Comparison of ENCODE assay signal across 19 mouse cellular contexts in the genomic region with DNA sequence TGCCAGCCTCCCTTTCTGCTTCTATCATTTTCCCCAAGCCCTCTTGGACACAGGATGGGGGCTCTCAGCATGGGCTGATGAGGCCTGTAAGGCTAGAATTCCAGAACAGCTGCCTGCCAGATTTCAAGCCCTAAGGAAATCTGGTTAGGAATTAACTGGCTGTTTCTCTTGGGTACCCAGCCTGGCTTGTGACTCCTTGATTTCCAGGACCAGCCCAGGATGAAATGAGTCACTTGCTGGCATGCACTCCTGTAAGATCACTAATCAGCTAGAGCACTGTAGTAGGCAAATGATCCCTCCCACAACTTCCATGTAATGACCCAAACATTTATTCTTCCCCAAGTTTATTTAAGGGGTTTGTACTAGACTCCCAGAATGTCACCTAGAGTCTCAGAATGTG. TPM values are rescaled to one million over a fixed set of nuclear protein-coding genes. Genes with fewer than 3 reads are reported as not detected.
DNase-seq lines count a peak whose midpoint lies in the region; ATAC-seq lines count a peak whose summit lies in the region.
"Had no signal": no experiment of that assay in that cellular context is flagged by ENCODE, and none has a peak within 500 bp of the region (broad histone marks: within the 10 kb centered on the region; RNA-seq: fewer than 3 reads in every experiment).

No protein-coding gene starts in this region.

- DNase-seq in liver, result no peak
- DNase-seq in adipocyte (ENCODE audit: low spot score), result peak; percentile 10
- DNase-seq in yolk sac, embryonic 10.5 days (ENCODE audit: low spot score), result peak; percentile 26
- DNase-seq in ovary, postnatal 36 days (ENCODE audit: low spot score), result no peak
- no peak for DNase-seq in left cerebral cortex, postnatal 36 days (ENCODE audit: low spot score in 2 of 2)
- DNase-seq: adrenal gland, postnatal 10 days; cerebellum, adult 9-11 months; gastrocnemius, postnatal 10 days; right cerebral cortex, postnatal 4 days had no signal

- intact Hi-C loops in left cerebral cortex, postnatal 36 days (cut with DNase I), result no loop called here

- no peaks in the 10 kb centered on the region for H3K9me3 ChIP-seq in liver, embryonic 16.5 days (replicated peaks; ENCODE audit: control insufficient read depth, low read length)
- no peaks in the 10 kb centered on the region for H3K9me3 ChIP-seq in kidney, embryonic 16.5 days (ENCODE audit: low read length)
- H3K9me3 ChIP-seq: hindbrain, embryonic 13.5 days; limb, embryonic 12.5 days; lung, embryonic 15.5 days; megakaryocyte, embryonic 14.5 days; neural tube, embryonic 12.5 days had no signal

- H3K4me1 ChIP-seq in liver, embryonic 16.5 days (ENCODE audit: control insufficient read depth, low read depth, low read length), result no peaks in the 10 kb centered on the region; the same call in 1 of the 2 replicates
- no peaks in the 10 kb centered on the region for H3K4me1 ChIP-seq in kidney, embryonic 16.5 days (ENCODE audit: insufficient read depth, low read length)
- H3K4me1 ChIP-seq: hindbrain, embryonic 13.5 days; limb, embryonic 12.5 days; lung, embryonic 15.5 days; neural tube, embryonic 12.5 days had no signal

- no peak overlapping the region for H3K9ac ChIP-seq in liver, embryonic 16.5 days (ENCODE audit: low read depth, low read length)
- no peak overlapping the region for H3K9ac ChIP-seq in kidney, embryonic 16.5 days (replicated peaks; ENCODE audit: low read length)
- H3K9ac ChIP-seq: hindbrain, embryonic 13.5 days; limb, embryonic 12.5 days; lung, embryonic 15.5 days; neural tube, embryonic 12.5 days had no signal

- H3K27ac ChIP-seq in liver, embryonic 16.5 days (ENCODE audit: low read length), result 0 out of 2 replicates have a peak overlapping the region, but pooled peaks have one; percentile 9
- H3K27ac ChIP-seq in kidney, embryonic 16.5 days (ENCODE audit: low read length), result no peak overlapping the region
- H3K27ac ChIP-seq: hindbrain, embryonic 13.5 days; limb, embryonic 12.5 days; lung, embryonic 15.5 days; neural tube, embryonic 12.5 days had no signal

- H3K36me3 ChIP-seq in liver, embryonic 16.5 days (ENCODE audit: control insufficient read depth, insufficient read depth), result no peaks in the 10 kb centered on the region
- H3K36me3 ChIP-seq in kidney, embryonic 16.5 days (ENCODE audit: insufficient read depth, low read length), result no peaks in the 10 kb centered on the region
- H3K36me3 ChIP-seq: hindbrain, embryonic 13.5 days; limb, embryonic 12.5 days; lung, embryonic 15.5 days; neural tube, embryonic 12.5 days had no signal

- ATAC-seq in liver, embryonic 16.5 days (ENCODE audit: low read depth), result no peak
- peak; percentile 59; the same call in 1 of the 2 replicates for ATAC-seq in kidney, embryonic 16.5 days (ENCODE audit: low FRiP score, low TSS enrichment)
- ATAC-seq: forebrain, embryonic 16.5 days had no signal

- H3K4me3 ChIP-seq in liver, embryonic 16.5 days (ENCODE audit: low read depth, low read length), result no peak overlapping the region
- no peak overlapping the region for H3K4me3 ChIP-seq in kidney, embryonic 16.5 days (ENCODE audit: low read length)
- H3K4me3 ChIP-seq: hindbrain, embryonic 13.5 days; limb, embryonic 12.5 days; lung, embryonic 15.5 days; megakaryocyte, embryonic 14.5 days; neural tube, embryonic 12.5 days had no signal

- no peak overlapping the region for H3K4me2 ChIP-seq in liver, embryonic 16.5 days (ENCODE audit: low read depth, low read length)
- H3K4me2 ChIP-seq in kidney, embryonic 16.5 days (replicated peaks; ENCODE audit: low read depth, low read length), result no peak overlapping the region
- H3K4me2 ChIP-seq: hindbrain, embryonic 13.5 days; limb, embryonic 12.5 days; lung, embryonic 15.5 days; neural tube, embryonic 12.5 days had no signal

- H3K27me3 ChIP-seq in liver, embryonic 16.5 days (ENCODE audit: control insufficient read depth, insufficient read depth, low read depth, low read length), result no peaks in the 10 kb centered on the region
- no peaks in the 10 kb centered on the region for H3K27me3 ChIP-seq in kidney, embryonic 16.5 days (ENCODE audit: insufficient read depth, low read length)
- H3K27me3 ChIP-seq: hindbrain, embryonic 13.5 days; lung, embryonic 15.5 days; neural tube, embryonic 12.5 days had no signal

RNA-seq across cellular contexts. Expression of a gene that starts 7.4 kb away (rescaled TPM):
- polyA plus RNA-seq in liver, embryonic 16.5 days (2015; fragmentation: Nextera tagmentation; extraction: Ambion mirVana), result 0.70 and 0.78 TPM in 2 replicates
- polyA plus RNA-seq in kidney, embryonic 16.5 days (2015; fragmentation: Nextera tagmentation; extraction: Ambion mirVana), result 0.27 and 0.44 TPM in 2 replicates
- total RNA-seq in left cerebral cortex, postnatal 36 days (2021), result not detected
- total RNA-seq: layer of hippocampus, adult 18-20 months had no signal
- polyA plus RNA-seq: forebrain, embryonic 16.5 days; heart, postnatal 0 days; hindbrain, embryonic 13.5 days; limb, embryonic 12.5 days had no signal

Comparison
In these comparisons a context has a peak if more than half of its experiments do, and no peak if none do; other contexts are left out.
1. DNase-seq: peak in adipocyte (single experiment) and yolk sac, embryonic 10.5 days (single experiment); none in liver (single experiment), ovary, postnatal 36 days (single experiment) and left cerebral cortex, postnatal 36 days (0 of 2).